Mouse (Mus musculus) forebrain, embryonic 11.5 days (tissue): Measurements from ENCODE around the gene Entpd1. TPM values are rescaled to one million over a fixed set of nuclear protein-coding genes. Genes with fewer than 3 reads are reported as not detected.

Experiments used
- ATAC-seq: fragments of 200-750 bp; cut with Nextera tagmentation; replicated peaks from 2 replicates; pipeline ENCODE4 v1.8.0; 2017; ENCODE audit warnings: moderate TSS enrichment; ENCODE audit not compliant: low FRiP score
- DNase-seq: peaks from one replicate; pipeline ENCODE4 v3.0.0-alpha.2; 2017; ENCODE audit warnings: low spot score
- H3K27ac ChIP-seq: fragments of 300-500 bp; sonication (generic); 2 replicates; pipeline ENCODE4 v1.5.1; 2014; ENCODE audit warnings: low read depth, low read length
- H3K27me3 ChIP-seq: fragments of 300-500 bp; sonication (generic); 2 replicates; pipeline ENCODE4 v1.6.1; 2014; ENCODE audit warnings: mild to moderate bottlenecking, low read length, mixed read lengths; ENCODE audit not compliant: control insufficient read depth, insufficient read depth
- H3K36me3 ChIP-seq: fragments of 300-500 bp; sonication (generic); 2 replicates; pipeline ENCODE4 v1.6.1; 2014; ENCODE audit warnings: mild to moderate bottlenecking, low read length, moderate library complexity, mixed read lengths; ENCODE audit not compliant: control insufficient read depth, insufficient read depth
- H3K4me1 ChIP-seq: fragments of 300-500 bp; sonication (generic); replicated peaks from 2 replicates; pipeline ENCODE4 v1.6.1; 2014; ENCODE audit warnings: low read length, mixed read lengths; ENCODE audit not compliant: control insufficient read depth, insufficient read depth
- H3K4me2 ChIP-seq: fragments of 300-500 bp; sonication (generic); 2 replicates; pipeline ENCODE4 v1.6.1; 2014; ENCODE audit warnings: low read depth, mild to moderate bottlenecking, low read length, moderate library complexity, mixed read lengths; ENCODE audit not compliant: severe bottlenecking
- H3K4me3 ChIP-seq: fragments of 300-500 bp; sonication (generic); 2 replicates; pipeline ENCODE4 v1.5.1; 2014; ENCODE audit warnings: low read depth, low read length
- H3K9ac ChIP-seq: fragments of 300-500 bp; sonication (generic); 2 replicates; pipeline ENCODE4 v1.6.1; 2014; ENCODE audit warnings: low read length
- H3K9me3 ChIP-seq: fragments of 300-500 bp; sonication (generic); 2 replicates; pipeline ENCODE4 v1.6.1; 2016; ENCODE audit warnings: low read length, mixed read lengths; ENCODE audit not compliant: control insufficient read depth
- WGBS: fragments of 180-500 bp; shearing (Covaris S2); extraction: QIAGEN DNeasy Blood & Tissue Kit; methylation state at CpG from one replicate; pipeline ENCODE4 v1.1.7; 2014; 5-methylcytosine and 5-hydroxymethylcytosine counted together
- polyA plus RNA-seq: library from polyadenylated mRNA; unstranded; fragments of >200 nt; fragmentation: Nextera tagmentation; extraction: Ambion mirVana; gene quantifications from 2 replicates; pipeline ENCODE4 v1.2.1, GENCODE M21; 2014

Gene Entpd1
- polyA plus RNA-seq, 1 experiment from 2014 or later: 9.3 TPM

DNA sequence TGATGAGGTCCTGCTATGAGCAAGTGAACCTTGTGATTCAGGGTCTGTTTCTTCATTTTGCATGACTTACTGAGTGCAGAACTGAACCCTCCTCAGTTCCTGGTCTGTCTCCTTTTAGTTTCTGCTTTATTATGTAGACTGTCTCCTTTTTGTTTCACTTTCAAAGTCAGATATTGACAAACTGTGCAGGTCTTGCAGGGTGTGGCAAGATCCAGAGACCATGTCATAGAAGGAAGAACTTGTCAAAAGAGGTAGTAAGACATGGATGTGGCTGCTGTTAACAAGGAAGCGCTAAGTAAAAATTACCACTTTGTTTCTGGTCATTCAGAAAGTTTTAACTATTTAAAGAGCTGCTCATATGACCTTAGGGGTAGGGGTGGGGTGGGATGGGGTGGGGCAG, 72.0 kb downstream of the Entpd1 start:
- no peak for DNase-seq
- no peak overlapping the region for H3K9ac ChIP-seq
- H3K4me1 ChIP-seq: no peaks in the 10 kb centered on the region
- no peak overlapping the region for H3K4me2 ChIP-seq
- no peak for ATAC-seq
- H3K9me3 ChIP-seq: no peaks in the 10 kb centered on the region
- no peaks in the 10 kb centered on the region for H3K27me3 ChIP-seq
- no peak overlapping the region for H3K27ac ChIP-seq
- H3K4me3 ChIP-seq: no peak overlapping the region
- no peaks in the 10 kb centered on the region for H3K36me3 ChIP-seq
- WGBS: 100% methylated on average over 1 of the region's 1 CpGs

DNA sequence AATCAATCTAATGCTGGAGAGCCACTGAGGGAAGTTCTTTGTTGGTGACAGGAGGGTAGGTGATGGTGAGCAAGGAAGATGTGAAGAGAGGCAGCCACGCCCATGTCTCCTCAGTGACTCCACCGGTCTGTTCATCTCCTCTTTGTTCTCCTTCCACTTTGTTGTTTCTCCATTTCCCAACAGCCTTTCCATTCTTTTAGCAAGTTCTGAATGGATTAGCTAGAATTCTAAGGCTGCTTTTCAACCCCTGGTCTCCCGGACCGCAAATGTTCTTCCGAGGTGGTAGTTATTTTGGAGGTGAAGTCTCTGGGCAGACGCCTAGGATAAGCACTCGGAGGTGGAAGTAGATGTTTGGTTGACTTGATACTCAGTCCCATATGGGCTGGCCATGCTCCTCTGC, 72.4 kb downstream of the Entpd1 start:
- Histone ChIP-seq H3K4me1 (no peaks in the 10 kb centered on the region), H3K9ac (no peak overlapping the region), H3K36me3 (no peaks in the 10 kb centered on the region), H3K27ac (no peak overlapping the region), H3K4me3 (no peak overlapping the region), H3K9me3 (no peaks in the 10 kb centered on the region), H3K4me2 (no peak overlapping the region), H3K27me3 (no peaks in the 10 kb centered on the region)
- ATAC-seq (no peak), DNase-seq (no peak)
- 82% methylated on average over 7 of the region's 7 CpGs for WGBS

DNA sequence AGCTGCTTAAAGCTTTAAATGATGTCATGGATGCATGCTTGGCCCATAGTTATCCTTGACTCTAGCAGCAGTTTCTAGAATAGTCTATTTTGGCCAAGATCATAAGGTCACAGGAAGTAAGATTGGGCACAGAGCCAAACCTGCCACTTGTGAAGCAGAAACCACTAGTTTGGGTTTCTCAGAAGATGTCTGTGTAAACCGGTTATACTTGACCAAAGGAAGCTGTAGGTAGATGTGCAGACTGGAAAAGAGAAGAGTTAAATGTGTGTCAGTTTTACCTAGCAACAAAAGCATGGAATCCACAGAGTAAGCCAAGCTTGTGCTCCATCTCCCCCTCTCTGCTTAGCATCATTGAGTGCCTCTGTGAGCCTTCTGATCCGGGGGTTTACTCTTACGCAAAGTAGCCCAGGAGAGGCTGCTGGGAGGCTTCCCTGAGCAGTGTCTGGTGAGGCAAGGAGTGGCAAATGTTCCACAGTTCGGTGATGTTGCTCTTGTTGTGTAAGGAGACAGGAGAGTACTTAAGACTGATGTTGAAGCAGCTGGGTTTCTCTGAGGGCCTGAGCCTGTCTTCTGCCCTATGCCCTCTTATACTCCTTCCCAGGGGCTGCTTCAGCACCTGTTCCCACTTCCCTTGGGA, 75.2 kb downstream of the Entpd1 start:
- Histone ChIP-seq H3K4me2 (no peak overlapping the region), H3K9ac (no peak overlapping the region), H3K27ac (no peak overlapping the region), H3K36me3 (no peaks in the 10 kb centered on the region), H3K4me3 (no peak overlapping the region), H3K4me1 (no peaks in the 10 kb centered on the region), H3K27me3 (no peaks in the 10 kb centered on the region), H3K9me3 (no peaks in the 10 kb centered on the region)
- DNase-seq (no peak), ATAC-seq (no peak)
- 80% methylated on average over 4 of the region's 4 CpGs for WGBS

DNA sequence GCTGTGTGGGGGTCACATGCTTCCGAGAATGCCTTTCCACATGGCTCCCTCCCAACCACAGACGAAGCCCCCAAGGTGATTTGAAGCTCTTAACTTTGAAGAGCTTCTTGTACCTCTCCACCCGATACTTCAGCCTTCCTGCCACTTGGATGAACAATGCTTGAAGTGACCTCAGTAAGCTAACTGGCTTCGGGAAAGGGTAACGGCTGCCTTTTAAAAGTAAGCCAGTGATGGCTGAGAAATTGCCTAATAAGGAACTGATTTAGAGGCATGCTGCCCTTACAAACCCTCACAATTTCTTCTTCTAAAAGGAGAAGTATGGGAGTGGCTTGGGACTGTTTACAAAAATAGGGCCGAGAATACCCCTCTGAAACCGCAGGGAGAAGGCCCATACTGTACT, 81.0 kb downstream of the Entpd1 start:
- DNase-seq (no peak), ATAC-seq (no peak)
- Histone ChIP-seq H3K9ac (no peak overlapping the region), H3K36me3 (no peaks in the 10 kb centered on the region), H3K9me3 (no peaks in the 10 kb centered on the region), H3K4me1 (no peaks in the 10 kb centered on the region), H3K27ac (no peak overlapping the region), H3K4me2 (no peak overlapping the region), H3K27me3 (no peaks in the 10 kb centered on the region), H3K4me3 (no peak overlapping the region)
- WGBS: 89% methylated on average over 7 of the region's 7 CpGs

DNA sequence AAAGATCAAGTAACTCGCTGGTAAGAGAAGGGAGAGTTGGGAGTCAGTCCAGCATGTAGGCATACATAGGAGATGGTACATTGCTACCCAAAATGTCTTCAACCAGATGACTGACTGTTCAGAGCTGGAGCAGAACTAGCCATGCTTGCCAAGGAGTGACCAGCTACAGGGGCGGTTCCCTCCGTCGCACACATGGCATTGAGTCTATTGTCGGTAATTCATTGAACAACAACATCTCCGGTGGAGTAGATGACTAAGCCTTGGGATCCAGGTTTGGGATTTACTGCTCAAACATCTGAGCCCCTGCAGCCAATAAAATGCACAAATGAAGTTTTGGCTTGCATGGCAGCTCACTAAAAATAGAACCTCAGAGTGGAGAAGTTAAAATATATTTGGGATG, 84.0 kb downstream of the Entpd1 start:
- WGBS: 91% methylated on average over 6 of the region's 6 CpGs

DNA sequence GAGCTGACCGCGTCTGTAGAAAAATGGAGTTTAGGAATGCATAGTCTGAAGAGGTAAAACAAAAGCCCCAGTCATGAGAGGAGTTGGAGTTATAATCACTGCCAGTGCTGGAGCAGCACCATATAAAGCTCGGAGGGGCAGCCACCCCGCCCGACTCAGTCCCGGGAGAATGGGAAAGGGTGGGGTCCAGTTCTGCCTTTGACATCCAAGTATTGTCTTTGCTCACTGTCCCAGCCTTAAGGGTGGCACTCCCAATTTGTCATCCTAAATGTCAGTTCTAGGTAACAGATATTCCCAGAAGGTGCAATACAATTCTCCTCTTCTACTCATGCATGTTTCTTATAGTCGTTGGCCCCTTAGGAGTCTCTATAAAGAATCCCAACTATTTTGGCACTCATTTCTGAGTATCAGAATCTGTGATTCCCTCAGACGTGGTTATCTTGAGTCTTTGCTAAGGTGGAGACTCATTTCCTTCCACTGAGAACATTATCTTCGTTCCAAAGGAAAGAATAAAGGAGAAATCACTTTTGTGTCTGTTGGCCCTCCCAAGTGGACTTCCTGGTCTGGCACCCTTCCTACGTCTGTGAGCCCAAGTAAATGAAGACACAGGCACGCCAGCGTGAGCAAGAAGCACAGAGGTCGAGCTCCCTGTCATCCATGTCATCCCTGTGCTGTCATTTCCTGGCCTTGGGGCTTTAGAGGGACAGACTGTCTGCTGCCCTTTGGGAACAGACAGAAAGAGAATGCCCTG, 86.1 kb downstream of the Entpd1 start:
- H3K4me1 ChIP-seq: 0 out of 2 replicates have a peak, but pooled peaks cover 1% of the 10 kb centered on the region
- ATAC-seq: no peak
- no peak overlapping the region for H3K4me3 ChIP-seq
- DNase-seq: no peak
- no peaks in the 10 kb centered on the region for H3K36me3 ChIP-seq
- H3K9ac ChIP-seq: no peak overlapping the region
- no peak overlapping the region for H3K4me2 ChIP-seq
- no peaks in the 10 kb centered on the region for H3K27me3 ChIP-seq
- H3K9me3 ChIP-seq: no peaks in the 10 kb centered on the region
- H3K27ac ChIP-seq: no peak overlapping the region
- 80% methylated on average over 13 of the region's 13 CpGs for WGBS

More for the DNA sequence above, 84.0 kb downstream of the Entpd1 start:
- Histone ChIP-seq H3K9me3 (no peaks in the 10 kb centered on the region), H3K4me2 (no peak overlapping the region), H3K4me3 (no peak overlapping the region), H3K27me3 (no peaks in the 10 kb centered on the region), H3K4me1 (0 out of 2 replicates have a peak, but pooled peaks cover 1% of the 10 kb centered on the region), H3K36me3 (no peaks in the 10 kb centered on the region), H3K9ac (no peak overlapping the region), H3K27ac (no peak overlapping the region)
- no peak for ATAC-seq
- DNase-seq: no peak

DNA sequence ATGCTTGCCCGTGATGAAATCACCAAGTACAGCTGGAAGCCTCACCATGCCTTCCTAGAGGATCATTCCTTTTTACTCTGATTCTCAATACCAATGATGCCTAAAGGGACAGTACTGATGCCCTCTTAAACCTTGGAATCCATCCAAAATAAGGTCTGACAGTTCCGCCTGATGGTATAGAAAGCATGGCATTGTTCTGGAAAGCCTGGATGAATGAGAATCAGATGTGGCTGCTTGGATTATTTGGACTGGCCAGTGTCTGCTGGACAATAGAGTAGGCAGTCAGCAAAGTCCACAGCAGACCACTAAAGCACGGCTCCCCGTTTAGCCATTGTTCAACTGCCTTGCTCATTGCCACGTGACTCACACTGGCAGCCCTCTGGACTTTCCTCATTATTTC, 87.7 kb downstream of the Entpd1 start:
- H3K36me3 ChIP-seq: no peaks in the 10 kb centered on the region
- no peak overlapping the region for H3K9ac ChIP-seq
- ATAC-seq (no peak), DNase-seq (no peak)
- 0 out of 2 replicates have a peak, but pooled peaks cover 1% of the 10 kb centered on the region for H3K4me1 ChIP-seq
- no peak overlapping the region for H3K4me3 ChIP-seq
- H3K4me2 ChIP-seq: no peak overlapping the region
- 41% methylated on average over 5 of the region's 5 CpGs for WGBS
- no peaks in the 10 kb centered on the region for H3K9me3 ChIP-seq
- H3K27ac ChIP-seq: no peak overlapping the region
- no peaks in the 10 kb centered on the region for H3K27me3 ChIP-seq

DNA sequence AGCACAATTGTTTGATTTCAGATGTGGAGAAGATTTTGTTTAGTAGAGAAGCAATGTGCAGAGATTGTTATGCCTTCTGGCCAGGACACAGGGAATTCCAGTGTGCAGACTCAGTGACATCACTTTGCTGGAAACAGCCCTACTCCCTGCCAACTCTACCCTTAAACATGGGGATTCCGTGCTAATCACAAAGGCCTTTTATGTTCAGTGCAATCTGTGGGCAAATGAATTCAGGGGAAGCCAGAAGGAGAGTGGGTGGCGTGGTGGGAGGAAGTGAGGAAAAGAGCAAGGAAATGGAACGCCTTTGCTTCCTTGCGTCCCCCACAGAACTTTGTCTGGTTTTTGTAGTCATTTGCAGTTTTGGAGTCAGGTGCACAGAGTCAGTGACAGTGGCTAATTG, 90.2 kb downstream of the Entpd1 start:
- H3K4me1 ChIP-seq: 0 out of 2 replicates have a peak, but pooled peaks cover 1% of the 10 kb centered on the region
- H3K4me2 ChIP-seq: no peak overlapping the region
- H3K9ac ChIP-seq: no peak overlapping the region
- H3K36me3 ChIP-seq: no peaks in the 10 kb centered on the region
- H3K9me3 ChIP-seq: no peaks in the 10 kb centered on the region
- H3K27me3 ChIP-seq: no peaks in the 10 kb centered on the region
- DNase-seq: no peak
- no peak overlapping the region for H3K27ac ChIP-seq
- no peak for ATAC-seq
- WGBS: 68% methylated on average over 4 of the region's 4 CpGs
- no peak overlapping the region for H3K4me3 ChIP-seq
